Comparison of ENCODE assay signal across 8 mouse cellular contexts in genomic region chr19:46471324-46472093, GRCm38 (mm10). TPM values are rescaled to one million over a fixed set of nuclear protein-coding genes. Genes with fewer than 3 reads are reported as not detected.
A peak's percentile ranks its signal among the peaks of the same experiment; 100 is the strongest.
DNase-seq lines count a peak whose midpoint lies in the region; ATAC-seq lines count a peak whose summit lies in the region.

No protein-coding gene starts in this region.

- peak overlapping the region; percentile 46 for H3K27ac ChIP-seq in brown adipose tissue, adult 24 weeks (replicated peaks; ENCODE audit: low read depth, low read length)
- H3K27ac ChIP-seq in hindbrain, embryonic 11.5 days (ENCODE audit: low read depth, low read length), result peak overlapping the region; percentile 37
- peak overlapping the region; percentile 49 for H3K27ac ChIP-seq in midbrain, embryonic 11.5 days (ENCODE audit: low read depth, low read length)

- peak; percentile 57 for DNase-seq in left cerebral cortex, postnatal 4 days
- no peak for DNase-seq in left cerebral cortex, adult 11 months (ENCODE audit: low spot score)
- DNase-seq in hindbrain, embryonic 11.5 days (ENCODE audit: low spot score), result peak; percentile 23
- DNase-seq in midbrain, embryonic 11.5 days (ENCODE audit: low spot score, missing footprints), result peak; percentile 91
- no peak for DNase-seq in right cerebral cortex, postnatal 10 days (ENCODE audit: low spot score in 2 of 2)
- no peak for DNase-seq in spleen, postnatal 14 days (ENCODE audit: low spot score in 2 of 2)
- DNase-seq in frontal cortex, postnatal 10 days (ENCODE audit: low spot score in 2 of 2), result no peak

- H3K4me3 ChIP-seq in brown adipose tissue, adult 24 weeks (ENCODE audit: insufficient read depth, low read depth, low read length), result no peak overlapping the region
- no peak overlapping the region for H3K4me3 ChIP-seq in hindbrain, embryonic 11.5 days (ENCODE audit: low read depth, low read length)
- no peak overlapping the region for H3K4me3 ChIP-seq in midbrain, embryonic 11.5 days (ENCODE audit: low read depth, low read length)

- WGBS in hindbrain, embryonic 11.5 days, result 16% methylated on average over 10 of the region's 10 CpGs
- WGBS in midbrain, embryonic 11.5 days, result 13% methylated on average over 10 of the region's 10 CpGs

- H3K9me3 ChIP-seq in hindbrain, embryonic 11.5 days (ENCODE audit: control insufficient read depth, low read length), result no peaks in the 10 kb centered on the region
- no peaks in the 10 kb centered on the region for H3K9me3 ChIP-seq in midbrain, embryonic 11.5 days (ENCODE audit: control insufficient read depth, low read length)

- 0 out of 2 replicates have a peak overlapping the region, but pooled peaks have one; percentile 31 for H3K9ac ChIP-seq in hindbrain, embryonic 11.5 days (ENCODE audit: low read depth, low read length)
- no peak overlapping the region for H3K9ac ChIP-seq in midbrain, embryonic 11.5 days (ENCODE audit: low read length)

- peaks cover 11% of the 10 kb centered on the region for H3K4me1 ChIP-seq in brown adipose tissue, adult 24 weeks (ENCODE audit: control insufficient read depth, insufficient read depth, insufficient read length, low read length)
- H3K4me1 ChIP-seq in hindbrain, embryonic 11.5 days (replicated peaks; ENCODE audit: control insufficient read depth, insufficient read depth, low read length), result peaks cover 10% of the 10 kb centered on the region
- H3K4me1 ChIP-seq in midbrain, embryonic 11.5 days (ENCODE audit: control insufficient read depth, insufficient read depth, low read length), result peaks cover 26% of the 10 kb centered on the region

- ATAC-seq in hindbrain, embryonic 11.5 days (ENCODE audit: low FRiP score), result no peak
- ATAC-seq in midbrain, embryonic 11.5 days (ENCODE audit: low FRiP score), result peak; percentile 74

- no peak overlapping the region for H3K4me2 ChIP-seq in hindbrain, embryonic 11.5 days (replicated peaks; ENCODE audit: low read depth, low read length)
- H3K4me2 ChIP-seq in midbrain, embryonic 11.5 days, result no peak overlapping the region

- H3K36me3 ChIP-seq in hindbrain, embryonic 11.5 days (ENCODE audit: control insufficient read depth, insufficient read depth, low read length), result peaks cover 4% of the 10 kb centered on the region
- peaks cover 2% of the 10 kb centered on the region; the same call in 1 of the 2 replicates for H3K36me3 ChIP-seq in midbrain, embryonic 11.5 days (ENCODE audit: control insufficient read depth, insufficient read depth, low read length)

- intact Hi-C loops in left cerebral cortex, postnatal 4 days (cut with DNase I), result no loop called here

- no peaks in the 10 kb centered on the region for H3K27me3 ChIP-seq in hindbrain, embryonic 11.5 days (ENCODE audit: control insufficient read depth, insufficient read depth, low read length)
- H3K27me3 ChIP-seq in midbrain, embryonic 11.5 days (ENCODE audit: control insufficient read depth, insufficient read depth, low read length), result no peaks in the 10 kb centered on the region

RNA-seq across cellular contexts. Expression of gene Trim8, which starts 30.0 kb away (rescaled TPM):
- 100 to 1,000 TPM; 113 to 119 TPM for total RNA-seq in left cerebral cortex, postnatal 4 days (2021)
- polyA plus RNA-seq in brown adipose tissue, adult 24 weeks (2012; ENCODE audit: insufficient read depth, insufficient read length, missing spikeins), result 12.4 and 17.4 TPM in 2 replicates
- polyA plus RNA-seq in hindbrain, embryonic 11.5 days (2014; fragmentation: Nextera tagmentation; extraction: Ambion mirVana), result 28.4 and 30.6 TPM in 2 replicates
- polyA plus RNA-seq in midbrain, embryonic 11.5 days (2014; fragmentation: Nextera tagmentation; extraction: Ambion mirVana), result 28.6 and 31.7 TPM in 2 replicates

Comparison
In these comparisons a context has a peak if more than half of its experiments do, and no peak if none do; other contexts are left out.
1. DNase-seq: peak in left cerebral cortex, postnatal 4 days (single experiment), hindbrain, embryonic 11.5 days (single experiment) and midbrain, embryonic 11.5 days (single experiment); none in left cerebral cortex, adult 11 months (single experiment), right cerebral cortex, postnatal 10 days (0 of 2), spleen, postnatal 14 days (0 of 2) and frontal cortex, postnatal 10 days (0 of 2).
2. Peak in every context shown above with its lines, with median percentiles within 50 percentile points of each other: H3K27ac ChIP-seq.